Mouse (Mus musculus): ENCODE data around the gene Gm20695.

The Gm20695 gene

GRCm38 (mm10) chr16:3929151-3929550 is 44.7 kb downstream of the Gm20695 start:
- TF ChIP-seq GATA4 (IDR thresholded peaks at IDR 0.05; ENCODE audit: insufficient replicate concordance, low read length): no peak

- no peak for TF ChIP-seq GATA4 (IDR thresholded peaks at IDR 0.05; ENCODE audit: insufficient replicate concordance, low read length)
Observed at GRCm38 (mm10) chr16:3933536-3933935, 49.1 kb downstream of the Gm20695 start.

GRCm38 (mm10) chr16:3934091-3934490 is 49.6 kb downstream of the Gm20695 start:
- TF ChIP-seq GATA4 (IDR thresholded peaks at IDR 0.05; ENCODE audit: insufficient replicate concordance, low read length): no peak

- TF ChIP-seq GATA4 (IDR thresholded peaks at IDR 0.05; ENCODE audit: insufficient replicate concordance, low read length): no peak
Observed at GRCm38 (mm10) chr16:3934701-3935100, 50.3 kb downstream of the Gm20695 start.

- no peak for TF ChIP-seq GATA4 (IDR thresholded peaks at IDR 0.05; ENCODE audit: insufficient replicate concordance, low read length)
Observed at GRCm38 (mm10) chr16:3951141-3951540, 66.7 kb downstream of the Gm20695 start.

- TF ChIP-seq GATA4 (IDR thresholded peaks at IDR 0.05; ENCODE audit: insufficient replicate concordance, low read length): no peak
Observed at GRCm38 (mm10) chr16:3956369-3956768, 71.9 kb downstream of the Gm20695 start.

- no peak for TF ChIP-seq GATA4 (IDR thresholded peaks at IDR 0.05; ENCODE audit: insufficient replicate concordance, low read length)
Observed at GRCm38 (mm10) chr16:3959261-3959660, 74.8 kb downstream of the Gm20695 start.

GRCm38 (mm10) chr16:3964990-3965389 is 80.5 kb downstream of the Gm20695 start:
- no peak for TF ChIP-seq GATA4 (IDR thresholded peaks at IDR 0.05; ENCODE audit: insufficient replicate concordance, low read length)

GRCm38 (mm10) chr16:3965534-3965933 is 81.1 kb downstream of the Gm20695 start:
- no peak for TF ChIP-seq GATA4 (IDR thresholded peaks at IDR 0.05; ENCODE audit: insufficient replicate concordance, low read length)

Measured in liver, adult (tissue).